Mouse (Mus musculus): ENCODE data around the gene Lrrc75b. TPM values are rescaled to one million over a fixed set of nuclear protein-coding genes. Genes with fewer than 3 reads are reported as not detected.
A peak's percentile ranks its signal among the peaks of the same experiment; 100 is the strongest.
"Not testable (repeated sequence)": the region's sequence is repeated elsewhere in the genome, so short reads cannot be mapped to it uniquely, and the experiment has no call there.

Lrrc75b gene
- total RNA-seq, 2 experiments from 2014 or later, result not detected

- no peak for ATAC-seq (replicated peaks; ENCODE audit: low FRiP score, poor library complexity, severe bottlenecking)
Observed at GRCm38 (mm10) chr10:75547901-75548300, 12.2 kb downstream of the Lrrc75b start.

GRCm38 (mm10) chr10:75536123-75536522, 24.0 kb downstream of the Lrrc75b start:
- no peak for ATAC-seq (replicated peaks; ENCODE audit: low FRiP score, poor library complexity, severe bottlenecking)

GRCm38 (mm10) chr10:75535423-75535822, 24.7 kb downstream of the Lrrc75b start:
- no peak for ATAC-seq (replicated peaks; ENCODE audit: low FRiP score, poor library complexity, severe bottlenecking)

- ATAC-seq (replicated peaks; ENCODE audit: low FRiP score, poor library complexity, severe bottlenecking), result no peak
Observed at GRCm38 (mm10) chr10:75534934-75535333, 25.2 kb downstream of the Lrrc75b start.

- ATAC-seq (replicated peaks; ENCODE audit: low FRiP score, poor library complexity, severe bottlenecking), result no peak
Observed at GRCm38 (mm10) chr10:75534216-75534615, 25.9 kb downstream of the Lrrc75b start.

GRCm38 (mm10) chr10:75531532-75532090, 28.5 kb downstream of the Lrrc75b start:
- no peak for ATAC-seq (replicated peaks; ENCODE audit: low FRiP score, poor library complexity, severe bottlenecking)

- no peak for ATAC-seq (replicated peaks; ENCODE audit: low FRiP score, poor library complexity, severe bottlenecking)
Observed at GRCm38 (mm10) chr10:75530322-75530721, 29.8 kb downstream of the Lrrc75b start.

- ATAC-seq (replicated peaks; ENCODE audit: low FRiP score, poor library complexity, severe bottlenecking), result not testable (repeated sequence)
Observed at GRCm38 (mm10) chr10:75525450-75525849, 34.7 kb downstream of the Lrrc75b start.

- ATAC-seq (replicated peaks; ENCODE audit: low FRiP score, poor library complexity, severe bottlenecking), result no peak
Observed at GRCm38 (mm10) chr10:75521643-75522042, 38.5 kb downstream of the Lrrc75b start.

GRCm38 (mm10) chr10:75520581-75520980, 39.5 kb downstream of the Lrrc75b start:
- ATAC-seq (replicated peaks; ENCODE audit: low FRiP score, poor library complexity, severe bottlenecking), result no peak

GRCm38 (mm10) chr10:75517758-75518143, 42.4 kb downstream of the Lrrc75b start, which contains the start of gene Gucd1:
Gucd1 (minus strand) TSS chr10:75517972.
- peak; percentile 73 for ATAC-seq (replicated peaks; ENCODE audit: low FRiP score, poor library complexity, severe bottlenecking)

GRCm38 (mm10) chr10:75517073-75517757, 42.9 kb downstream of the Lrrc75b start, which contains the start of gene Snrpd3:
Snrpd3 (plus strand) TSS chr10:75517551.
- peak; percentile 75 for ATAC-seq (replicated peaks; ENCODE audit: low FRiP score, poor library complexity, severe bottlenecking)

GRCm38 (mm10) chr10:75516724-75517072, 43.4 kb downstream of the Lrrc75b start:
- no peak for ATAC-seq (replicated peaks; ENCODE audit: low FRiP score, poor library complexity, severe bottlenecking)

GRCm38 (mm10) chr10:75516038-75516723, 43.9 kb downstream of the Lrrc75b start:
- ATAC-seq (replicated peaks; ENCODE audit: low FRiP score, poor library complexity, severe bottlenecking), result peak; percentile 11; the same call in 1 of the 2 replicates

GRCm38 (mm10) chr10:75515216-75516037, 44.7 kb downstream of the Lrrc75b start:
- peak; percentile 58 for ATAC-seq (replicated peaks; ENCODE audit: low FRiP score, poor library complexity, severe bottlenecking)

- no peak for ATAC-seq (replicated peaks; ENCODE audit: low FRiP score, poor library complexity, severe bottlenecking)
Observed at GRCm38 (mm10) chr10:75514361-75514760, 45.8 kb downstream of the Lrrc75b start.

GRCm38 (mm10) chr10:75513306-75514067, 46.6 kb downstream of the Lrrc75b start:
- no peak for ATAC-seq (replicated peaks; ENCODE audit: low FRiP score, poor library complexity, severe bottlenecking)

GRCm38 (mm10) chr10:75512796-75513195, 47.3 kb downstream of the Lrrc75b start:
- no peak for ATAC-seq (replicated peaks; ENCODE audit: low FRiP score, poor library complexity, severe bottlenecking)

GRCm38 (mm10) chr10:75511897-75512296, 48.2 kb downstream of the Lrrc75b start:
- no peak for ATAC-seq (replicated peaks; ENCODE audit: low FRiP score, poor library complexity, severe bottlenecking)
